Mouse (Mus musculus) liver, embryonic 14.5 days (tissue): ENCODE measurements at regions not wholly inside any gene's neighbourhood (a gene's known extent, or its start where the extent isn't known, plus 50 kb on each side); places are given as distances from the start of the nearest gene placed in this dataset.

Experiments
- ATAC-seq: fragments of 200-750 bp; cut with Nextera tagmentation; 2 replicates; pipeline ENCODE4 v1.8.0; 2017; ENCODE audit warnings: moderate number of reproducible peaks, mild to moderate bottlenecking, moderate library complexity; ENCODE audit not compliant: insufficient read depth
- DNase-seq, 3 experiments: peaks; one replicate each; pipeline ENCODE4 v3.0.0-alpha.2; 2012 to 2013; ENCODE audit warnings: low read depth in 3 of 3, low spot score in 3 of 3
- H3K27ac ChIP-seq: fragments of 300-500 bp; sonication (generic); 2 replicates; pipeline ENCODE4 v1.5.1; 2014; ENCODE audit warnings: moderate library complexity, mild to moderate bottlenecking, control low read depth, inconsistent platforms
- H3K27me3 ChIP-seq: fragments of 300-500 bp; sonication (generic); 2 replicates; pipeline ENCODE4 v1.6.1; 2014; ENCODE audit warnings: mild to moderate bottlenecking, low read length, moderate library complexity; ENCODE audit not compliant: control insufficient read depth, insufficient read depth
- H3K36me3 ChIP-seq: fragments of 300-500 bp; sonication (generic); replicated peaks from 2 replicates; pipeline ENCODE4 v1.6.1; 2014; ENCODE audit warnings: low read depth; ENCODE audit not compliant: control insufficient read depth, insufficient read depth
- H3K4me1 ChIP-seq, 2 experiments: fragments of 200-500 bp in 1 of 2; fragments of 300-500 bp in 1 of 2; sonication (generic) in 1 of 2; replicated peaks; 2 replicates each; pipeline ENCODE4 v1.6.1; 2012 to 2014; ENCODE audit warnings: antibody characterized with exemption in 1 of 2, inconsistent platforms in 1 of 2, low read length in 1 of 2; ENCODE audit not compliant: control insufficient read depth in 2 of 2, insufficient read depth in 2 of 2
- H3K4me2 ChIP-seq: fragments of 300-500 bp; sonication (generic); 2 replicates; pipeline ENCODE4 v1.6.1; 2014; ENCODE audit warnings: low read depth, mild to moderate bottlenecking, control low read depth, moderate library complexity
- H3K4me3 ChIP-seq, 2 experiments: fragments of 200-500 bp in 1 of 2; fragments of 300-500 bp in 1 of 2; sonication (generic) in 1 of 2; 2 replicates each; pipeline ENCODE4 v1.5.1; 2012 to 2014; ENCODE audit warnings: low read depth in 2 of 2, low read length in 2 of 2, mild to moderate bottlenecking in 2 of 2, control low read depth in 1 of 2, inconsistent platforms in 1 of 2, moderate library complexity in 1 of 2; ENCODE audit not compliant: insufficient read depth in 1 of 2
- H3K9ac ChIP-seq: fragments of 300-500 bp; sonication (generic); replicated peaks from 2 replicates; pipeline ENCODE4 v1.6.1; 2014; ENCODE audit warnings: mild to moderate bottlenecking, control low read depth, moderate library complexity
- H3K9me3 ChIP-seq: fragments of 300-500 bp; sonication (generic); 2 replicates; pipeline ENCODE4 v1.6.1; 2016; ENCODE audit warnings: low read length, mixed read lengths; ENCODE audit not compliant: control insufficient read depth
- CTCF ChIP-seq: IDR thresholded peaks from 2 replicates; pipeline ENCODE4 v1.5.1; 2016; ENCODE audit warnings: antibody characterized with exemption, low read depth, control low read depth
- EP300 ChIP-seq: IDR thresholded peaks from 2 replicates; pipeline ENCODE4 v1.6.1; 2016; ENCODE audit warnings: antibody characterized with exemption, low read depth
- WGBS: fragments of 180-500 bp; shearing (Covaris S2); extraction: QIAGEN DNeasy Blood & Tissue Kit; methylation state at CpG from one replicate; pipeline ENCODE4 v1.1.7; 2014; ENCODE audit not compliant: insufficient replicate concordance; 5-methylcytosine and 5-hydroxymethylcytosine counted together

DNA sequence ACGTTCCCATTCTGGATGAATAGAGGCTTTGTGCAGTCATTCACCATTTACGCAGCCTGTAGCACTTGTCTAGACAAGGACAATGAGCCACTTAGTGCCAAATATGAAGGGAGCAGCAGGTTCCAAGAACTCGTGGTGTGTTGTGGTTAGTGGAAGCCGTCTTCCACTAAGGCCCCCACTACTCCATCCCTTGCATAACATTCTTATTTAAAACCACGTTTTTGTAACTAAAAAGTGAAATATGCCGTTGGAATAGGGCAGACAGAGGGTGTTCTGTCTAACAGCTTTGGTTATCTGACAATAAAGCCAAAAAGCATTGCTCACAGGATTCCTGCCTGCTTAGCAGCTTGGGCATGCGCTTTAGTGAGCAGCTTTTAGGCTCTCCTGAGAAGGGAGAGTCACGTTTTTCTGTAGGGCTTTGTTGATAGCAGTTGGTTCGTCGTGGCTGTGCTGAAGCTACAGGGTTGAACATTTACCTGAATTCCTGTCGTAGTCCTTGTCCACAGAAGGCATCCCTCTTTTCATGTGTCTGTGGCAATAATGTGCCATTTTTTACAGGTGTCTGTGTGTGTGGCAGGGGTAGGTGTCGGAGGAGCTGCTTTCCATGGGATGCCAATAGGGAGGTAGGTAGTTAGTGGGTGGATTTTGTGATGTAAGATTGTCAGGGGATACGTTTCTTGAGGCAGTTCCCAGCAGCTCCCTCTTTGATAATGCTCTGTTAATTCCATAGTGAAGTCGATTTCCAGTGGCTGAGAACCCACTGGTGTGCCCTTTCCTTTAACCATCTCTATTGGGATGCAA is 221.9 kb downstream of the 1700064H15Rik start:
- no peak overlapping the region for H3K4me3 ChIP-seq
- no peaks in the 10 kb centered on the region for H3K4me1 ChIP-seq
- ATAC-seq, result no peak
- H3K9ac ChIP-seq, result no peak overlapping the region
- no peak overlapping the region for H3K27ac ChIP-seq
- no peak for DNase-seq
- H3K36me3 ChIP-seq, result no peaks in the 10 kb centered on the region
- H3K9me3 ChIP-seq, result no peaks in the 10 kb centered on the region
- H3K27me3 ChIP-seq, result no peaks in the 10 kb centered on the region
- H3K4me2 ChIP-seq, result no peak overlapping the region
- TF ChIP-seq CTCF, result no peak
- no peak for TF ChIP-seq EP300
- WGBS, result 45% methylated on average over 14 of the region's 14 CpGs

DNA sequence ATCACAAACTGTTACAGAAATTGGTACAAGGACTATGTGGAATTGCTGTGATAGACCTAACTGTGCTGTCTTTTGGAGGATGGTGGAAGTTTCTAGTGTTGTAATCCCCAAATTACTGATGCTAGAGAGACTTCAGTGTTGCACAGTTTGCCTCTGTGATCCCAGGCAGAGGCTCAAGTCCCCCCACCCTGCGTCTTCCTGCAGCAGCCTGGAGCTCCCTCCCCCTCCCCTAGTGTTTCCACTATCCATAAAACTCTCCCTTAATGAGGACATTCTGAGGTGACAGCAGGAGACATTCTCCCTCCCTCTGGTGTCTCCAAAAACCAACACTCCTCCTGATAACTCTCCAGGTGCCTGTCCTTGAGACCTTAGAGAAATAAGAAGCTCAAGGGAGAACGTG is 242.8 kb downstream of the 1700064H15Rik start:
- H3K4me2 ChIP-seq, result no peak overlapping the region
- H3K36me3 ChIP-seq, result no peaks in the 10 kb centered on the region
- ATAC-seq (no peak), DNase-seq (no peak)
- 20% methylated on average over 2 of the region's 2 CpGs for WGBS
- no peaks in the 10 kb centered on the region for H3K4me1 ChIP-seq
- no peak overlapping the region for H3K9ac ChIP-seq
- H3K27ac ChIP-seq, result no peak overlapping the region
- no peaks in the 10 kb centered on the region for H3K9me3 ChIP-seq
- no peak overlapping the region for H3K4me3 ChIP-seq
- TF ChIP-seq EP300 (no peak), CTCF (no peak)
- H3K27me3 ChIP-seq, result no peaks in the 10 kb centered on the region

DNA sequence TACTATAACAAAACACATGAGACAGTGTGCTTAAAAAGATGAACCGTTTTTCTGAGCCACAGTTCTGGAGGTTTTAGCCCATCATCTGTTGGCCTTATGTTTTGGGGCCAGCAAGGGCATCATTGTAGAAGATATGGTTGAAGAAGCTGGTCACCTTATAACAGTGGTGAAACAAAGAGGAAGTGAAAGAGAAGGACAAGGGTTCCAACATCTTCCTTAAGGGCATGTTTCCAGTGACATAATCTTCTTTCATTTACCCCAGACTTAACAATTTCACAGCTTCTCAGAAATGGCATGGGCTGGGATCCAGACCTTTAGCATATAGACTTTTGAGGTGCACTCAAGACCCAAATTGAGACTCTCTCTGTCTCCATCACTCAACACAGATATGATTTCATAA is 259.5 kb downstream of the 1700064H15Rik start:
- no peak for DNase-seq
- Histone ChIP-seq H3K36me3 (no peaks in the 10 kb centered on the region), H3K9ac (no peak overlapping the region), H3K4me2 (no peak overlapping the region), H3K27ac (no peak overlapping the region), H3K4me3 (no peak overlapping the region), H3K4me1 (no peaks in the 10 kb centered on the region), H3K27me3 (no peaks in the 10 kb centered on the region), H3K9me3 (no peaks in the 10 kb centered on the region)
- ATAC-seq, result no peak
- WGBS, result 60% methylated on average over 1 of the region's 1 CpGs
- TF ChIP-seq EP300 (no peak), CTCF (no peak)

DNA sequence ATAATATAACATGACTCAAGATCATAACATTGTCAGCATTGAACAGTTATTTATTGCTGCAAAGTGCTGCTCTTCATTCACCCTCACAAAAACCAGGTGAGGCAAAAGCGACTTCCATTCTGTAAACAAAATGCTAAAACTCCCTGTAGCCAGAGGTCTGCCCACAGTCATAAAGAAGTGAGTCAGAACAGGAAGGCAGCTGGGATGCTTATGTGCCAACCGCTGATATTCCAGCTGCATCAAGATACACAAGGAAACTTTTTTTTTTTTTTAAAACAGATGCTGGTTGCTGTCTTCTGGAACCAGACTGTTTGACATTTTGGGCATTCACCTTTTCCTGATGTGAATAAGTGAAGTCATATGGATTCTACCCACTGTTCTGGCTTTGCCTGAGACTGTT is 260.7 kb downstream of the 1700064H15Rik start:
- Histone ChIP-seq H3K4me3 (no peak overlapping the region), H3K9me3 (no peaks in the 10 kb centered on the region), H3K27me3 (no peaks in the 10 kb centered on the region), H3K4me1 (no peaks in the 10 kb centered on the region), H3K36me3 (no peaks in the 10 kb centered on the region), H3K27ac (no peak overlapping the region), H3K4me2 (no peak overlapping the region), H3K9ac (no peak overlapping the region)
- no peak for ATAC-seq
- TF ChIP-seq EP300 (no peak), CTCF (no peak)
- no peak for DNase-seq
- 48% methylated on average over 2 of the region's 2 CpGs for WGBS
